Mouse (Mus musculus) G1E (cell line): ENCODE data around the gene Oasl1.

Experiments used
- CTCF ChIP-seq: IDR thresholded peaks from 2 replicates; pipeline ENCODE4 v1.5.1; 2012; ENCODE audit warnings: low read depth, low read length, inconsistent platforms, mixed read lengths
- GATA1 ChIP-seq: IDR thresholded peaks from 2 replicates; pipeline ENCODE4 v1.6.1; 2012; ENCODE audit warnings: borderline replicate concordance, low read length, inconsistent platforms, mixed read lengths
- GATA2 ChIP-seq: IDR thresholded peaks from 2 replicates; pipeline ENCODE4 v1.6.1; 2012; ENCODE audit warnings: low read depth, low read length, inconsistent platforms, borderline replicate concordance
- POLR2AphosphoS5 ChIP-seq: IDR thresholded peaks from 2 replicates; pipeline ENCODE4 v1.6.1; 2012; ENCODE audit warnings: low read depth, low read length, inconsistent platforms; ENCODE audit not compliant: insufficient replicate concordance
- TAL1 ChIP-seq: conservative IDR thresholded peaks from 2 replicates; pipeline ENCODE4 v1.6.1; 2012; ENCODE audit warnings: low read depth, low read length, inconsistent platforms, mixed read lengths

- no peak for TF ChIP-seq GATA2
- TF ChIP-seq CTCF: no peak
- TF ChIP-seq GATA1: no peak
- no peak for TF ChIP-seq POLR2AphosphoS5
- no peak for TF ChIP-seq TAL1
Observed at GRCm38 (mm10) chr5:114949812-114950211, 26.8 kb downstream of the Oasl1 start.
